Mouse (Mus musculus) heart, embryonic 12.5 days (tissue): ENCODE measurements around the gene Slc25a44. TPM values are rescaled to one million over a fixed set of nuclear protein-coding genes. Genes with fewer than 3 reads are reported as not detected.

Experiments used
- ATAC-seq: fragments of 200-750 bp; cut with Nextera tagmentation; 2 replicates; pipeline ENCODE4 v1.8.0; 2017; ENCODE audit warnings: moderate TSS enrichment, moderate library complexity; ENCODE audit not compliant: insufficient number of reproducible peaks, low FRiP score
- H3K27ac ChIP-seq: fragments of 300-500 bp; sonication (generic); 2 replicates; pipeline ENCODE4 v1.5.1; 2016; ENCODE audit warnings: mild to moderate bottlenecking, moderate library complexity; ENCODE audit not compliant: poor library complexity, severe bottlenecking
- H3K27me3 ChIP-seq: fragments of 300-500 bp; sonication (generic); replicated peaks from 2 replicates; pipeline ENCODE4 v1.6.1; 2016; ENCODE audit warnings: mild to moderate bottlenecking, moderate library complexity
- H3K36me3 ChIP-seq: fragments of 300-500 bp; sonication (generic); 2 replicates; pipeline ENCODE4 v1.6.1; 2016; ENCODE audit warnings: mild to moderate bottlenecking, moderate library complexity
- H3K4me1 ChIP-seq: fragments of 300-500 bp; sonication (generic); replicated peaks from 2 replicates; pipeline ENCODE4 v1.6.1; 2016; ENCODE audit warnings: mild to moderate bottlenecking
- H3K4me2 ChIP-seq: fragments of 300-500 bp; sonication (generic); 2 replicates; pipeline ENCODE4 v1.6.1; 2016; ENCODE audit warnings: mild to moderate bottlenecking, moderate library complexity
- H3K4me3 ChIP-seq: fragments of 300-500 bp; sonication (generic); 2 replicates; pipeline ENCODE4 v1.5.1; 2016; ENCODE audit warnings: mild to moderate bottlenecking
- H3K9ac ChIP-seq: fragments of 300-500 bp; sonication (generic); 2 replicates; pipeline ENCODE4 v1.6.1; 2016; ENCODE audit warnings: mild to moderate bottlenecking, moderate library complexity
- H3K9me3 ChIP-seq: fragments of 300-500 bp; sonication (generic); replicated peaks from 2 replicates; pipeline ENCODE4 v1.6.1; 2016; ENCODE audit warnings: mild to moderate bottlenecking, moderate library complexity
- WGBS: fragments of 180-500 bp; shearing (Covaris S2); methylation state at CpG from one replicate; pipeline ENCODE4 v1.1.7; 2016; 5-methylcytosine and 5-hydroxymethylcytosine counted together
- polyA plus RNA-seq: library from polyadenylated mRNA; unstranded; fragments of >200 nt; fragmentation: Nextera tagmentation; extraction: Ambion mirVana; gene quantifications from 2 replicates; pipeline ENCODE4 v1.2.1, GENCODE M21; 2016

Gene Slc25a44
- 14.1 and 14.3 TPM in 2 replicates for polyA plus RNA-seq

DNA sequence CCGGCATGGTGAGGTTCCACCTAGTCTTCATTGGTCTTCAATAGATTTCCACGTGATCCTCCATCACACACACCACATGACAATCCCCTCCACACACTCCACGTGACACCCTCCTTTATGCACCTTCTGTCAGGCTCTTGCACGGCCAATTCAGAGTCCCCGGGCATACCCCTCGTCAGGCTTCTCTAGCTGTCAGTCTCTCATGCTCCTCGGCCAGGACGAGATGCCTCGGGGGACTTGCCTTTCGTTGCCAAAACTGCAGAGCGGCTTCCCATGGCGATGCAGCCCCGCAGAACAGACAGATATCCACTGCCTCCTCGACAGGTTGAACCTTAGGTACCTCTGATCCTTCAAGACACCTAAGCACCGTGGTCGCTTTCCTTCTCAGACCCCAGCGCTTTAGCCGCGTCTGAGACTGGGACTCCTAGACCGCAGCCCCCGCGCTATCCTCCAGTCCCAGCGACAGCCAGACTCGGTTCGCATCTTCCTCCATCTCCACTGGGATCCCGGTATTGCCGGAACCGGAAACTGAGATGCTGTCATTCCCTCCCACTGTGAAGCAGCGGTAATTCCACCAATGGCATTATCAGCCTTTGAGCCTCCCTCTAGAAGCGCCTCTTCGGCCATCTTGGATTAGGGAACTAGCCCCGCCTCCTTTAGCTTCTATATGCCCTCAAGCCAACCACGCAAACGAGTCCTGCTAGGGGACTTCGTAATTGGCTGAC, at the start of gene Slc25a44:
Slc25a44 (minus strand) TSS at position 535 of the 725 bp plus-strand sequence.
- ATAC-seq: peak; percentile 98
- Histone ChIP-seq H3K4me1 (peaks cover 22% of the 10 kb centered on the region), H3K27ac (no peak within 1 kb of the TSS), H3K27me3 (no peaks in the 10 kb centered on the region), H3K9me3 (no peaks in the 10 kb centered on the region), H3K4me3 (peak within 1 kb of the TSS; percentile 84), H3K36me3 (peaks cover 19% of the 10 kb centered on the region), H3K9ac (peak within 1 kb of the TSS; percentile 76), H3K4me2 (peak within 1 kb of the TSS; percentile 94)
- WGBS: 1% methylated on average over 35 of the region's 35 CpGs

DNA sequence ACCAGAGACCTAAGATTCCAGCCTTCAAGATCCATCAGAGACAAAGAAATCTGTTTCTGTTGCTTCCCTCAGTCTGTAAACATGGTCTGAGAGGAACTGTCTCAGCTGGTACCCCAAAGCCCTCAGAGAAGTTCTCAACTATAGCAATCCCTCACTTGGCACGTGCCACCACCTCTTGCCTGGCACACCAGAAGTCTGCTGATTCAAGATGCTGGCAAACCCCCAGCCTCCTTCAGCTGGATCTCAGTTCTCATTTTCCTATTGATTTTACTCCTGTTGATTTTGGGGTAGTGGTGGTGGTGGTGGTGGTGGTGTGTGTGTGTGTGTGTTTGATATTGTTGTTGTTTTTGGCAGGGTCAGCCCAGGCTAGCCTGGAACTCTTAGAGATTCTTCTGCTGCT, 48.6 kb upstream of the Slc25a44 start:
- Histone ChIP-seq H3K9ac (no peak overlapping the region), H3K9me3 (0 out of 2 replicates have a peak, but pooled peaks cover 4% of the 10 kb centered on the region), H3K36me3 (no peaks in the 10 kb centered on the region), H3K4me2 (no peak overlapping the region), H3K27me3 (no peaks in the 10 kb centered on the region; the same call in 1 of the 2 replicates), H3K27ac (no peak overlapping the region), H3K4me1 (no peaks in the 10 kb centered on the region), H3K4me3 (no peak overlapping the region)
- no peak for ATAC-seq
- 77% methylated on average over 1 of the region's 1 CpGs for WGBS

GRCm38 (mm10) chr3:88473020-88473419, 48.1 kb upstream of the Slc25a44 start:
- 38% methylated on average over 5 of the region's 5 CpGs for WGBS
- no peaks in the 10 kb centered on the region for H3K4me1 ChIP-seq
- no peak overlapping the region for H3K4me2 ChIP-seq
- H3K9ac ChIP-seq: no peak overlapping the region
- H3K27me3 ChIP-seq: peaks cover 3% of the 10 kb centered on the region; the same call in 1 of the 2 replicates
- H3K9me3 ChIP-seq: 0 out of 2 replicates have a peak, but pooled peaks cover 4% of the 10 kb centered on the region
- H3K27ac ChIP-seq: no peak overlapping the region
- no peaks in the 10 kb centered on the region for H3K36me3 ChIP-seq
- ATAC-seq: no peak
- H3K4me3 ChIP-seq: no peak overlapping the region

- no peak for ATAC-seq
- Histone ChIP-seq H3K4me3 (no peak overlapping the region), H3K27me3 (peaks cover 8% of the 10 kb centered on the region; the same call in 1 of the 2 replicates), H3K27ac (no peak overlapping the region), H3K9me3 (0 out of 2 replicates have a peak, but pooled peaks cover 4% of the 10 kb centered on the region), H3K9ac (no peak overlapping the region), H3K36me3 (no peaks in the 10 kb centered on the region), H3K4me1 (peaks cover 3% of the 10 kb centered on the region), H3K4me2 (no peak overlapping the region)
- WGBS: 60% methylated on average over 10 of the region's 10 CpGs
Measured at GRCm38 (mm10) chr3:88470943-88471479, 46.1 kb upstream of the Slc25a44 start.

DNA sequence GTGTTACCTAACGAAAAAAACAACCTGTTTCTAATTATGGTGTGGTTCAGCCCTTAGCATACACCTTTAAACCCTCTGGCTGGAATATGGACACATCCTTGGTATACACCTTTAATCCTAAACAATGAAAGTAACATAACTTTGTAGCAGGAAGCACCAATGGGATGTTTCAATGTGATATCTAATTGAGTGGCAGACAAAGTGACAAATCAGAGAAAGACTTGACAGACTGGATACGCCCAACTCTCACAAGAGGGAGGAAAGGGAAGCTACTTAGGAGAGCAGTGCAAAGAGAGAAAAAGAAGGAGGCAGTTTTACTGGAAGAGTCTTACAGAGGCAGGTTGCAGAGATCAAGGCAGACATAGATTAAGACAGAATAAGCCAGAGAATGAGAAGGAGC, 44.5 kb upstream of the Slc25a44 start:
- Histone ChIP-seq H3K4me1 (peaks cover 3% of the 10 kb centered on the region), H3K27ac (no peak overlapping the region), H3K27me3 (peaks cover 8% of the 10 kb centered on the region; the same call in 1 of the 2 replicates), H3K4me2 (no peak overlapping the region), H3K4me3 (no peak overlapping the region), H3K36me3 (no peaks in the 10 kb centered on the region), H3K9me3 (0 out of 2 replicates have a peak, but pooled peaks cover 4% of the 10 kb centered on the region), H3K9ac (no peak overlapping the region)
- 78% methylated on average over 2 of the region's 2 CpGs for WGBS
- ATAC-seq: no peak

- Histone ChIP-seq H3K4me1 (peaks cover 3% of the 10 kb centered on the region), H3K4me2 (no peak overlapping the region), H3K27me3 (peaks cover 8% of the 10 kb centered on the region; the same call in 1 of the 2 replicates), H3K36me3 (no peaks in the 10 kb centered on the region), H3K9me3 (0 out of 2 replicates have a peak, but pooled peaks cover 4% of the 10 kb centered on the region), H3K27ac (no peak overlapping the region), H3K4me3 (no peak overlapping the region), H3K9ac (no peak overlapping the region)
- peak; percentile 64 for ATAC-seq
- 29% methylated on average over 16 of the region's 16 CpGs for WGBS
Measured at GRCm38 (mm10) chr3:88467116-88467824, 42.3 kb upstream of the Slc25a44 start.

GRCm38 (mm10) chr3:88465127-88465526, 40.2 kb upstream of the Slc25a44 start:
- Histone ChIP-seq H3K27me3 (peaks cover 26% of the 10 kb centered on the region), H3K9ac (no peak overlapping the region), H3K4me1 (peaks cover 9% of the 10 kb centered on the region), H3K4me2 (no peak overlapping the region), H3K27ac (no peak overlapping the region), H3K4me3 (no peak overlapping the region), H3K9me3 (0 out of 2 replicates have a peak, but pooled peaks cover 4% of the 10 kb centered on the region), H3K36me3 (no peaks in the 10 kb centered on the region)
- no peak for ATAC-seq
- 60% methylated on average over 2 of the region's 2 CpGs for WGBS

GRCm38 (mm10) chr3:88464425-88464824, 39.5 kb upstream of the Slc25a44 start:
- ATAC-seq: no peak
- Histone ChIP-seq H3K4me2 (no peak overlapping the region), H3K4me3 (no peak overlapping the region), H3K36me3 (no peaks in the 10 kb centered on the region), H3K9me3 (no peaks in the 10 kb centered on the region), H3K27ac (no peak overlapping the region), H3K9ac (no peak overlapping the region), H3K4me1 (peaks cover 9% of the 10 kb centered on the region), H3K27me3 (peaks cover 32% of the 10 kb centered on the region)
- 50% methylated on average over 3 of the region's 3 CpGs for WGBS

GRCm38 (mm10) chr3:88460983-88461696, 36.2 kb upstream of the Slc25a44 start, which contains the start of gene Sema4a:
TSS of gene Sema4a (minus strand) at chr3:88461182.
- peaks cover 56% of the 10 kb centered on the region for H3K27me3 ChIP-seq
- H3K9me3 ChIP-seq: no peaks in the 10 kb centered on the region
- H3K4me3 ChIP-seq: no peak within 1 kb of the TSS
- no peak within 1 kb of the TSS for H3K9ac ChIP-seq
- H3K4me1 ChIP-seq: peaks cover 12% of the 10 kb centered on the region
- H3K4me2 ChIP-seq: no peak within 1 kb of the TSS
- 0 out of 2 replicates have a peak, but pooled peaks have one; percentile 12 for ATAC-seq
- H3K27ac ChIP-seq: no peak within 1 kb of the TSS
- no peaks in the 10 kb centered on the region for H3K36me3 ChIP-seq
- 34% methylated on average over 12 of the region's 12 CpGs for WGBS

GRCm38 (mm10) chr3:88460029-88460428, 35.1 kb upstream of the Slc25a44 start:
- 66% methylated on average over 5 of the region's 5 CpGs for WGBS
- Histone ChIP-seq H3K9ac (no peak overlapping the region), H3K4me1 (peaks cover 20% of the 10 kb centered on the region), H3K27ac (no peak overlapping the region), H3K4me2 (no peak overlapping the region), H3K36me3 (no peaks in the 10 kb centered on the region), H3K27me3 (peaks cover 65% of the 10 kb centered on the region), H3K9me3 (no peaks in the 10 kb centered on the region), H3K4me3 (no peak overlapping the region)
- ATAC-seq: no peak
